In the genomic region with DNA sequence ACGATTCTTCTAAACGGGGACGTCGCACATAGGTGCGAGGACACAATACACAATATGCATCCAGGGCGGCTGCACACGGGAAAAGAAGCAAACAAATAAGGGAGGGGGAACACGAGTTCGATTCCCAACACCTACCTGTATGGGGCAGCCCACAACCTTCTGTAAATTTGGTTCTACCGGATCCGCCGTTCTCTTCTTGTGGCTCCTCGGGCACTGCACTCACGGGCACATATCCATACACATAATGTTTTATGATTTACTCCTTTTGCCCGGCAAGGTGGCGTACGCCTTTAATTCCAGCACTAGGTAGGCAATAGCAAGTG, we compare ENCODE assay signal across 7 mouse cellular contexts. TPM values are rescaled to one million over a fixed set of nuclear protein-coding genes. Genes with fewer than 3 reads are reported as not detected.
DNase-seq lines count a peak whose midpoint lies in the region; ATAC-seq and TF ChIP-seq lines count a peak whose summit lies in the region.

No protein-coding gene starts in this region.

- DNase-seq in lung, postnatal 25 days (ENCODE audit: low spot score): no peak
- DNase-seq in limb, embryonic 14.5 days (ENCODE audit: low spot score): peak; percentile 3
- DNase-seq in right cerebral cortex, adult 18-20 months: no peak
- DNase-seq in cerebellum, adult 8-10 months: no peak

- 8% methylated on average over 17 of the region's 17 CpGs for WGBS in lung, embryonic 15.5 days
- WGBS in limb, embryonic 14.5 days: 10% methylated on average over 17 of the region's 17 CpGs
- 10% methylated on average over 17 of the region's 17 CpGs for WGBS in stomach, embryonic 14.5 days

- peak overlapping the region; percentile 93 for H3K9ac ChIP-seq in lung, embryonic 15.5 days
- H3K9ac ChIP-seq in limb, embryonic 14.5 days (ENCODE audit: low read depth, low read length, severe bottlenecking): peak overlapping the region; percentile 89
- H3K9ac ChIP-seq in stomach, embryonic 14.5 days (replicated peaks; ENCODE audit: low read depth, low read length): peak overlapping the region; percentile 39

- TF ChIP-seq POLR2A in limb, embryonic 14.5 days (IDR thresholded peaks at IDR 0.05; ENCODE audit: borderline replicate concordance, extremely low read depth, insufficient read depth, insufficient read length): no peak

- H3K27ac ChIP-seq in lung, embryonic 15.5 days: peak overlapping the region; percentile 67
- peak overlapping the region; percentile 80 for H3K27ac ChIP-seq in limb, embryonic 14.5 days (replicated peaks; ENCODE audit: low read depth, low read length)
- peak overlapping the region; percentile 34; the same call in 1 of the 2 replicates for H3K27ac ChIP-seq in stomach, embryonic 14.5 days (ENCODE audit: low read length)

- peaks cover 16% of the 10 kb centered on the region for H3K4me1 ChIP-seq in lung, embryonic 15.5 days
- peaks cover 88% of the 10 kb centered on the region for H3K4me1 ChIP-seq in erythroblast, embryonic 14.5 days (ENCODE audit: control insufficient read depth)
- H3K4me1 ChIP-seq in limb, embryonic 14.5 days (ENCODE audit: control insufficient read depth, insufficient read depth, low read length): peaks cover 7% of the 10 kb centered on the region
- H3K4me1 ChIP-seq in stomach, embryonic 14.5 days (ENCODE audit: control insufficient read depth, insufficient read depth, low read length): peaks cover 9% of the 10 kb centered on the region; the same call in 1 of the 2 replicates

- peak; percentile 25; the same call in 1 of the 2 replicates for ATAC-seq in lung, embryonic 15.5 days (ENCODE audit: borderline replicate concordance, extremely low read depth, low FRiP score, low TSS enrichment)
- ATAC-seq in limb, embryonic 14.5 days (ENCODE audit: low FRiP score, low read depth): peak; percentile 45
- peak; percentile 35; the same call in 1 of the 2 replicates for ATAC-seq in stomach, embryonic 14.5 days (ENCODE audit: insufficient number of reproducible peaks, insufficient read depth, low FRiP score, low read depth)

- no peaks in the 10 kb centered on the region for H3K27me3 ChIP-seq in lung, embryonic 15.5 days
- no peaks in the 10 kb centered on the region for H3K27me3 ChIP-seq in erythroblast, embryonic 14.5 days (ENCODE audit: control insufficient read depth)
- no peaks in the 10 kb centered on the region for H3K27me3 ChIP-seq in limb, embryonic 14.5 days (ENCODE audit: control insufficient read depth, insufficient read depth, low read length)
- H3K27me3 ChIP-seq in stomach, embryonic 14.5 days (ENCODE audit: control insufficient read depth, insufficient read depth, low read length): no peaks in the 10 kb centered on the region

- 0 out of 2 replicates have a peak, but pooled peaks cover 3% of the 10 kb centered on the region for H3K36me3 ChIP-seq in lung, embryonic 15.5 days
- peaks cover 20% of the 10 kb centered on the region for H3K36me3 ChIP-seq in erythroblast, embryonic 14.5 days (ENCODE audit: control insufficient read depth)
- H3K36me3 ChIP-seq in limb, embryonic 14.5 days (ENCODE audit: control insufficient read depth, insufficient read depth, low read length): no peaks in the 10 kb centered on the region
- no peaks in the 10 kb centered on the region for H3K36me3 ChIP-seq in stomach, embryonic 14.5 days (ENCODE audit: control insufficient read depth, insufficient read depth, low read length)

- peak overlapping the region; percentile 88 for H3K4me3 ChIP-seq in lung, embryonic 15.5 days
- peak overlapping the region; percentile 95 for H3K4me3 ChIP-seq in erythroblast, embryonic 14.5 days (replicated peaks)
- H3K4me3 ChIP-seq in limb, embryonic 14.5 days (replicated peaks; ENCODE audit: low read length): peak overlapping the region; percentile 96
- peak overlapping the region; percentile 80 for H3K4me3 ChIP-seq in stomach, embryonic 14.5 days (ENCODE audit: low read depth, low read length)

- H3K9me3 ChIP-seq in lung, embryonic 15.5 days: no peaks in the 10 kb centered on the region
- no peaks in the 10 kb centered on the region for H3K9me3 ChIP-seq in erythroblast, embryonic 14.5 days (ENCODE audit: control insufficient read depth, low read length)
- no peaks in the 10 kb centered on the region for H3K9me3 ChIP-seq in limb, embryonic 14.5 days (ENCODE audit: control insufficient read depth, low read length)
- H3K9me3 ChIP-seq in stomach, embryonic 14.5 days (ENCODE audit: control insufficient read depth, low read depth, low read length): no peaks in the 10 kb centered on the region

- H3K4me2 ChIP-seq in lung, embryonic 15.5 days: peak overlapping the region; percentile 76
- peak overlapping the region; percentile 57 for H3K4me2 ChIP-seq in limb, embryonic 14.5 days (replicated peaks; ENCODE audit: low read depth, low read length, severe bottlenecking)
- peak overlapping the region; percentile 78 for H3K4me2 ChIP-seq in stomach, embryonic 14.5 days (replicated peaks; ENCODE audit: low read depth, low read length)

RNA-seq across cellular contexts. Expression of a gene that starts 0.3 kb away (rescaled TPM):
- polyA plus RNA-seq in lung, embryonic 15.5 days (2015; fragmentation: Nextera tagmentation; extraction: Ambion mirVana): 20.8 and 21.3 TPM in 2 replicates
- polyA plus RNA-seq in erythroblast, embryonic 14.5 days (2012): 1.5 and 2.0 TPM in 2 replicates
- polyA plus RNA-seq in limb, embryonic 14.5 days (2012; rRNA removed): 44.1 and 44.6 TPM in 2 replicates
- polyA plus RNA-seq in limb, embryonic 14.5 days (2014; fragmentation: Nextera tagmentation; extraction: Ambion mirVana): 27.1 and 29.6 TPM in 2 replicates
- polyA plus RNA-seq in stomach, embryonic 14.5 days (2014; fragmentation: Nextera tagmentation; extraction: Ambion mirVana): 27.6 and 28.3 TPM in 2 replicates

RNA-seq across cellular contexts. Expression of a gene that starts 12.7 kb away (rescaled TPM):
- polyA plus RNA-seq in lung, embryonic 15.5 days (2015; fragmentation: Nextera tagmentation; extraction: Ambion mirVana): 563 and 602 TPM in 2 replicates
- polyA plus RNA-seq in erythroblast, embryonic 14.5 days (2012): 24.9 and 56.7 TPM in 2 replicates
- 786 and 1,086 TPM in 2 replicates for polyA plus RNA-seq in limb, embryonic 14.5 days (2012; rRNA removed)
- 696 and 712 TPM in 2 replicates for polyA plus RNA-seq in limb, embryonic 14.5 days (2014; fragmentation: Nextera tagmentation; extraction: Ambion mirVana)
- polyA plus RNA-seq in stomach, embryonic 14.5 days (2014; fragmentation: Nextera tagmentation; extraction: Ambion mirVana): 726 and 741 TPM in 2 replicates

RNA-seq across cellular contexts. Expression of a gene that starts 28.5 kb away (rescaled TPM):
- polyA plus RNA-seq in lung, embryonic 15.5 days (2015; fragmentation: Nextera tagmentation; extraction: Ambion mirVana): 4.4 and 4.7 TPM in 2 replicates
- 10.6 and 12.1 TPM in 2 replicates for polyA plus RNA-seq in erythroblast, embryonic 14.5 days (2012)
- 15.2 and 21.5 TPM in 2 replicates for polyA plus RNA-seq in limb, embryonic 14.5 days (2012; rRNA removed)
- 7.0 and 8.9 TPM in 2 replicates for polyA plus RNA-seq in limb, embryonic 14.5 days (2014; fragmentation: Nextera tagmentation; extraction: Ambion mirVana)
- polyA plus RNA-seq in stomach, embryonic 14.5 days (2014; fragmentation: Nextera tagmentation; extraction: Ambion mirVana): 9.5 and 10.4 TPM in 2 replicates

Comparison
In these comparisons a context has a peak if more than half of its experiments do, and no peak if none do; other contexts are left out.
1. H3K9ac ChIP-seq: peak in every context shown above with its lines; median percentile 93 in lung, embryonic 15.5 days; 89 in limb, embryonic 14.5 days; 39 in stomach, embryonic 14.5 days.